Mouse (Mus musculus) urinary bladder, adult 18-20 months (tissue): ENCODE results near the gene Ypel1.

ENCODE experiments used
- DNase-seq, 2 experiments: peaks; one replicate each; pipeline ENCODE4 v3.0.0; 2022; ENCODE audit warnings: low spot score in 2 of 2, mixed read lengths in 2 of 2

Ypel1 gene

GRCm38 (mm10) chr16:17069511-17070443 is at the start of gene Ypel1:
Gene Ypel1, plus strand, starts transcription at chr16:17069696.
- peak; percentile 82 to 87 for DNase-seq

GRCm38 (mm10) chr16:17024469-17025148 is 44.9 kb upstream of the Ypel1 start:
- DNase-seq: no peak

GRCm38 (mm10) chr16:17029971-17030695 is 39.4 kb upstream of the Ypel1 start:
- no peak for DNase-seq

GRCm38 (mm10) chr16:17033754-17034153 is 35.7 kb upstream of the Ypel1 start:
- no peak for DNase-seq

- no peak for DNase-seq
These were observed 28.8 kb upstream of the Ypel1 start for GRCm38 (mm10) chr16:17040716-17041115.

GRCm38 (mm10) chr16:17041417-17041816 is 28.1 kb upstream of the Ypel1 start:
- no peak for DNase-seq

GRCm38 (mm10) chr16:17044320-17044719 is 25.2 kb upstream of the Ypel1 start:
- no peak for DNase-seq

GRCm38 (mm10) chr16:17045287-17045686 is 24.2 kb upstream of the Ypel1 start:
- DNase-seq: no peak

- DNase-seq: no peak
These were observed 19.6 kb upstream of the Ypel1 start for GRCm38 (mm10) chr16:17049886-17050285.

GRCm38 (mm10) chr16:17052087-17052486 is 17.4 kb upstream of the Ypel1 start:
- DNase-seq: no peak

GRCm38 (mm10) chr16:17053903-17054302 is 15.6 kb upstream of the Ypel1 start:
- no peak for DNase-seq

GRCm38 (mm10) chr16:17055584-17055983 is 13.9 kb upstream of the Ypel1 start:
- DNase-seq: no peak

- no peak for DNase-seq
These were observed 7.2 kb upstream of the Ypel1 start for GRCm38 (mm10) chr16:17062338-17062737.

GRCm38 (mm10) chr16:17067552-17067951 is 1.9 kb upstream of the Ypel1 start:
- DNase-seq: no peak

- DNase-seq: no peak
These were observed 1.2 kb downstream of the Ypel1 start for GRCm38 (mm10) chr16:17070716-17071115.

- no peak for DNase-seq
These were observed 3.5 kb downstream of the Ypel1 start for GRCm38 (mm10) chr16:17073000-17073399.

GRCm38 (mm10) chr16:17076301-17076700 is 6.8 kb downstream of the Ypel1 start:
- no peak for DNase-seq

- no peak for DNase-seq
These were observed 7.4 kb downstream of the Ypel1 start for GRCm38 (mm10) chr16:17076869-17077268.

GRCm38 (mm10) chr16:17078101-17078500 is 8.6 kb downstream of the Ypel1 start:
- DNase-seq: no peak

- DNase-seq: no peak
These were observed 12.8 kb downstream of the Ypel1 start for GRCm38 (mm10) chr16:17082121-17082792.

GRCm38 (mm10) chr16:17085636-17086035 is 16.1 kb downstream of the Ypel1 start:
- DNase-seq: peak in 1 of 2 experiments; percentile 31

GRCm38 (mm10) chr16:17086241-17086640 is 16.7 kb downstream of the Ypel1 start:
- no peak for DNase-seq
